Mouse (Mus musculus): Measurements from ENCODE around the gene 5730480H06Rik.
A peak's percentile ranks its signal among the peaks of the same experiment; 100 is the strongest.

The 5730480H06Rik gene

DNA sequence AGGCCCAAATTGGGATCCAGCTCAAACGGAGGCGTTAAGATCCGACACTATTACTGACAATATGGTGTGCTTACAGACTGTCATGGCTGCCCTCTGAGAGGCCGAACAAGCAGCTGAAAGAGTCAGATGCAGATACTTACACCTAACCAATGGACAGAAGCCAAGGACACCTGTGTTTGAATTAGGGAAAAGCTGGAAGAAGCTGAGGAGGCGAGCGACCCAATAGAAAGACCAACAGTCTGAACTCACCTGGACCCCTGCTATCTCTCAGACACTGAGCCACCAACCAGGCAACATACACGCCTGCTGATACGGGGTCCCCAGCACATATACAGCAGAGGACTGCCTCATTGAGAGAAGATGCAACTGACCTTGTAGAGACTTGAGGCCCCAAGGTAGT, at the start of gene 5730480H06Rik:
Gene 5730480H06Rik, plus strand, starts transcription at position 301 of the 400 bp plus-strand sequence.
- no peak for DNase-seq (ENCODE audit: low spot score)

- DNase-seq (ENCODE audit: low spot score) = no peak
Measured at GRCm38 (mm10) chr5:48301186-48301585, 26.6 kb upstream of the 5730480H06Rik start.

DNA sequence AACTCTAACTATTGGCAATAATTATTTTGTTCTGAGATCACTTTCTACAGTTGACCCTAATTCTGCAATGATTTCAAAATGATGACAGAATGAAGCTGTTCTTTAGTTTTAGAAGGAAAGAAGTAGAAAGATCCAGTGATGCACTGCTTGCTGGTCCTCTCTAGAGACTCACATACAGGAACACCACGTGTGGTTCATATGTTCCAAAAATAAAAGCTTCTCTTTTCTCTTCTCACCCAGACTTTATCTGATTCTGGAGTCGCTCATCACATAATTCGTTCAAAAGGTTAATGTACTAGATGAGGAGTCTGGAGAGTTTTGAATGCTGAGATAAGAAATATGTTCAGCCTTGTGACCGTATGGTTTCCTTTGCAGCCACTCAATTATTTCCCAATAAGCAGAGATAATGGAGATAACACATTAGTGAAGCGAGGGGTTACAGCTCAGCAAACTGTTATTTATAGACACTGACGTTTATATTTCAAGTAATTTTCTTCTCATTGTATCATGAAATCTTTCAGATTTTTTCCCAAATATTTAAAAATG, 12.6 kb upstream of the 5730480H06Rik start:
- DNase-seq (ENCODE audit: low spot score) = no peak

GRCm38 (mm10) chr5:48320597-48320996, 7.2 kb upstream of the 5730480H06Rik start:
- DNase-seq (ENCODE audit: low spot score) = no peak

GRCm38 (mm10) chr5:48326221-48326620, 1.5 kb upstream of the 5730480H06Rik start:
- no peak for DNase-seq (ENCODE audit: low spot score)

DNA sequence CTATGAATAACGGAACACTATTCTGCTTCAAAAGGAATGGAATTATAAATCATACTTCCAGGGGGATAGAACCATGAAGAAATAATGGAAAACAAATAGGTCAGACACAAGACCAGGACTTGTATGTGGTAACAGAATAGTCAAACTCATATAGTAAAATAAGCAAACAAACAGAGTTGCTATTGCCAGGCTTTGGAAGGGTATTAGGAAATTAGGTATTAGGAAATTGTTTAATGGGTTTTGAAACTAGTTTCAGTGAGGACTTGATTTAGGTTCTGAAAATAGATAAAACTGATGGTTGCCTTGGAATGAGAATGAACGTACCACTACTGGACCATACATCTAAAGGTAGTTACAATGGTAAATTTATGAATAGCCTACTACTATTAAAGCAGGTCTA, 2.0 kb downstream of the 5730480H06Rik start:
- peak; percentile 12 for DNase-seq (ENCODE audit: low spot score)

DNA sequence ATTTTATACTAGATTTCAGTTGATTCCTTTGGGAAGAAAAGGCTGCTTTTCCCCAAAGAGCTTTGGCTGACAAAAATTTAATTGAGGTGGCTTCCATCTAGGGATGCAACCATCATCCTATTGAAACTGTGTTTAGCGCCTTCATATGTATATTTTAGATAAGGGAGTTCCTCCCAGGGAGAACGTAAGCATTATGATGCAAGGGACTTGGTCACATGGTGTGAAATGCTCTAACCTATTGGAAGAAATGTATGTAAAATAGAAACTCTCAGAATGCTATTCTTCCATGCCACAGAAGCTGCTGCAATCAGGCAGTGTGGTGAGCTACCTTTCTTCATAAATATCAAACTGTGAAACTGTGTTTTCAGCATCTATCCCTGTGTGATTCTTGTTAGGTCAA, 3.1 kb downstream of the 5730480H06Rik start:
- DNase-seq (ENCODE audit: low spot score) = no peak

GRCm38 (mm10) chr5:48331441-48331840, 3.7 kb downstream of the 5730480H06Rik start:
- DNase-seq (ENCODE audit: low spot score) = no peak

DNA sequence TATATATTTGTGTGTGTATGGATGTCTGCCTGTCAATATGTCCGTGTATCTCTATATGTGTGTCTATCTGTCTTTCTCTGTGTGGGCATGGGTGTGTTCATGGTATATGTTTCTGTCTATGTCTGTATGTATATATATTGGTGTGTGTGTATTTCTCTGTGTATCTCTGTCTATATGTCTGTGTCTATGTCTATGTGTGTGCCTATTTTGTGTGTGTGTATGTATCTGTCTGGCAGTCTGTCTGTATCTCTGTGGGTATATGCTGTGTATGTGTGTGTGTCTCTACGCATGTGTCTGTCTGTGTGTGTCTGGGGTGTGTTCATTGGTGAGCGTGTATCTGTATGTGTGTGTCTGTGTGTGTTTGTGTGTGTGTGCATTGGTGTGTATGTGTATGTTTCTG, 5.7 kb downstream of the 5730480H06Rik start:
- DNase-seq (ENCODE audit: low spot score) = no peak

GRCm38 (mm10) chr5:48333884-48334513, 6.2 kb downstream of the 5730480H06Rik start:
- DNase-seq (ENCODE audit: low spot score) = no peak

- no peak for DNase-seq (ENCODE audit: low spot score)
Measured at GRCm38 (mm10) chr5:48340808-48341433, 13.2 kb downstream of the 5730480H06Rik start.

- DNase-seq (ENCODE audit: low spot score) = peak; percentile 82
Measured at GRCm38 (mm10) chr5:48345095-48345982, 17.6 kb downstream of the 5730480H06Rik start.

- no peak for DNase-seq (ENCODE audit: low spot score)
Measured at GRCm38 (mm10) chr5:48345983-48346648, 18.4 kb downstream of the 5730480H06Rik start.

- DNase-seq (ENCODE audit: low spot score) = no peak
Measured at GRCm38 (mm10) chr5:48349309-48349708, 21.6 kb downstream of the 5730480H06Rik start.

GRCm38 (mm10) chr5:48371890-48372766, 44.4 kb downstream of the 5730480H06Rik start:
- peak; percentile 95 for DNase-seq (ENCODE audit: low spot score)

- DNase-seq (ENCODE audit: low spot score) = peak; percentile 17
Measured at GRCm38 (mm10) chr5:48402497-48402896, 74.7 kb downstream of the 5730480H06Rik start.

DNA sequence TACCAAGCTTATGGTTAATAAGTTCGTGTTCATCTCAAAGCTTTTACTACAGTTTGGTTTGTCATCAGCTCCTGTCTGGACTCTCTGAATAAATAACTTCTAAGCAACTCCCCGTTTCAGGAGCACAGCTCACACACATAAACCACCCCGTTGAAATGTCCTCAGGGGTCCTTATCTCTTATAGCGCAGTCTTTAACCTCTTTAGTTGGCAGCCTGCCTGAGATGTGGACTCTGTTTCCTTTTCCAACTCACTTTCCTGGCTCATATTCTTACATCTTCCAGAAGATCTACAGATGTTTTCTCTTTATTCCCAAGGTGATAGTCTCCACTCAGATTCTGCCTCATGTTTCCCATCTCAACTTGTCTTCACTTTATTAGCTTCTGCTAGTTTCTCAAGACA, 80.5 kb downstream of the 5730480H06Rik start:
- no peak for DNase-seq (ENCODE audit: low spot score)

- no peak for DNase-seq (ENCODE audit: low spot score)
Measured at GRCm38 (mm10) chr5:48410348-48410747, 82.6 kb downstream of the 5730480H06Rik start.

DNA sequence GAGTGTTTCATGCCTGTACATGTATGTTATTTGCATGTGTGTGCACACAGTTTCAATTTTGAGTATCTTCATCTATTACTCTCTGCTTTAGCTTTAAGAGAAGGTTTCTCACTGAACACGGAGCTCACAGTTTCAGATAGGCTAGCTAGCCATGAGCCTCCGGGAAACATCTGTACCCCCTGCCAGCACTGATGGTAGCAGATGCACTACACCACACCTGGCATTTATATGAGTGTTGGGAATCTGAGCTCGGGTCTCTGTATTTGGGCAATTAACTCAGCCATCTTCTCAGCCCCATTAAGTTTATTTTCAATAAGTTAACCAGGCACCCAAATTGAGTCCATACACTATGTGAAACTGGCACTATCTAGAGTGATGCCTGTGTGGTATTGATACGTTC, 83.7 kb downstream of the 5730480H06Rik start:
- DNase-seq (ENCODE audit: low spot score) = no peak

GRCm38 (mm10) chr5:48412261-48412660, 84.5 kb downstream of the 5730480H06Rik start:
- no peak for DNase-seq (ENCODE audit: low spot score)

- DNase-seq (ENCODE audit: low spot score) = peak; percentile 81
Measured at GRCm38 (mm10) chr5:48419741-48420140, 92.0 kb downstream of the 5730480H06Rik start.
